Mouse (Mus musculus) embryo, embryonic 11 days (tissue): ENCODE results near the gene Lrch4.

Experiments used
- DNase-seq: peaks from one replicate; pipeline ENCODE4 v3.0.0-alpha.2; 2015

Lrch4 gene

GRCm38 (mm10) chr5:137628498-137629305 is at the start of gene Lrch4, which contains the start of the genes Fbxo24 and Gm20605:
Gene Lrch4 (plus strand): TSS chr5:137629121.
Gene Fbxo24 (minus strand): TSS chr5:137629002.
Gene Gm20605 (plus strand): TSS chr5:137629175.
- DNase-seq = peak; percentile 100

- no peak for DNase-seq
These were observed 48.7 kb upstream of the Lrch4 start for GRCm38 (mm10) chr5:137580246-137580645.

DNA sequence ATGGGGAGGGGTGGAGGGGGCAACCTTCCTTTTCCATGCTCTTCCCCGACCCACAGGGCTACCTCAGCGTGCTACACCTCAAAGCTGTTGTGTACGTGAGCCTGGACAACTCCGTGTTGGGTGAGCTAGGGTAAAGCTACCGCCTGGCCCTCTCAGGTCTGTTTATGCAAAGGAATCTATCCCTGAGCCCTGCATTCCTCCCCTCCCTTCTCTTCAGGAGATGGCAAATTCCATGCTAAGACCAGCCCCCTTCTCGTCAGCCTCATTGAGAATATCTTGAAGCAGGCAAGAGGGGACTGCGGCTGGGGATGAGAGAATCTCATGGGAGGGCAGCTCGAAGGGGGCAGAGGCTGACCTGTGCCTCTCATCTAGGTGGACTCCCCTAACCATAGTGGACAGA is 46.2 kb upstream of the Lrch4 start:
- no peak for DNase-seq

DNA sequence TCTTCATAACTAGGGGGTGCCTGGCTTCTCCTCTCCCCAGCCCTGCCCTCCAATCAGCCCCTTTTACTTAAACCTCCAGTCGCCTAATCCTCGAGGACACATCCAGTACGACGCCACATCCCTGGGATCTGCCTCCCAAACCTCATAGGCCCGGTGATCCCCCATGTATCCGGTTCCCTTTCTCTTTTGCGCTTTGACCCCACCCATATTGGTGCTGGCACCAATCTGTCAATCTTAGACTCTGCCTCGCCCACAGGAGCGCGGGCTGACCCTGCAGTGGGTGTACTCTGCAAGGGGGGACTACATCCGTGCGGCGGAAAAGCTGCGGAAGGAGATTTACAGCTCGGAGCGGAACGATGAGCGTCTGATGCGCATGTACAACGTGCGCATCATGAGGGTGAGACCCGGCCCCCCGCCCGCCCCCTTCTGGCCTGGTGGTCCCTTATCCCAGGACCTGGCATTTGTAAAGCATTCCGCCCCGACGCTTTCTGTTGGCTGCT is 45.2 kb upstream of the Lrch4 start:
- peak; percentile 76 for DNase-seq

DNA sequence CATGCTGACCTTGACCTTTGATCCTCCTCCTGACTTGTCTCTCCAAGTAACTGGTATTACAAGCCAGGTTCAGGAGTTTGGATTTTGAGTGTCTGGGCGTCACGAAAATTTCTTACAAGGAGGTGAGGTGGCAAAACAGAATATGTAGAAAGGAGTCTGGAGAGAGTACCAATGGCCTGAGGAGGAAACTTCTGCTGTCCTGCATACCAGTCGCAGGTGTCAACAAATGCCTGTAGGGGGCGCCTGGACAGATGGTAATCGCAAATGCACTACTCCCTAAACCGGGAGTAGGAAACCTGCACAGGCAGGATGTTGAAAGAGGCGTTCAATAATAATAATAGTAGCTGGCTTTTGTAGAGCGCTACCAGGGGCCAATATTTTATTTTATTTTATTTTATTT is 43.9 kb upstream of the Lrch4 start:
- DNase-seq = peak; percentile 76

- DNase-seq = no peak
These were observed 38.4 kb upstream of the Lrch4 start for GRCm38 (mm10) chr5:137590507-137590906.

DNA sequence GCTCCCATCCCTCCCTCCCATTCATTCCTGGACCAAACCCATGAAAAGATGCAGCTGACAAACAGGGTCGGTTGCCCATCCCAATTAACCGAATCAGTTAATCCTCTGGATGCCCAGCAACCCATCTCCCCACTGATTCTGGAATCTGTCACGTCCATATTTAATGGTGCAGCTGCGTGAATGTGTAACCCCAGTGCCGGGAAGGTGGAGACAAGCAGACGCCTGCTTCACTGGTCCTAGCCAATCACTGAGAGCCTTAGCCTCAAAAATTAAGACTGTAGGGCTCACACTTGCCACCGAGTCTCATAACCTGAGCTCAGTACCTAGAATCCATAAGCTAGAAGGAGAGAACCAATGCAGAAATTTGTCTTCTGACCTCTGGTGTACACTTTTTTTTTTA is 33.0 kb upstream of the Lrch4 start:
- no peak for DNase-seq

GRCm38 (mm10) chr5:137596601-137597261 is 32.2 kb upstream of the Lrch4 start:
- peak; percentile 25 for DNase-seq

DNA sequence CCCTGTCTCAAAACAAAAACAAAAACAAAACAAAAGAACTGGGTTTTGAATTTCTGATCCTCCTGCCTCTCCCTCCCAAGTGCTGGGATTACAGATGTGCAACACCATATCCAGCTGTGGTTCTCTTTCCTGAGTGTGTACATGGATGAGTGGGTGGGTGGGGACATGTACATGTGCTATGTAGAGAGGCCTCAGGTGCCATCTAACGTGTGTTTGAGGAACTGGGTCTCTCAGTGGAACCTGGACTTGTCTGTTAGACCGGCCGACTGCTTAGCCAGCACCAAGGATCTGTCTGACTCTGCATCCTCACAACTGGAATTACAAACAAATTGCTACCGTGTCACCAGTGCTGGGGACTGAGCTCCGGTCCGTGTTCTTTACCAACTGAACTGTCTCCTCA is 31.3 kb upstream of the Lrch4 start:
- DNase-seq = no peak

DNA sequence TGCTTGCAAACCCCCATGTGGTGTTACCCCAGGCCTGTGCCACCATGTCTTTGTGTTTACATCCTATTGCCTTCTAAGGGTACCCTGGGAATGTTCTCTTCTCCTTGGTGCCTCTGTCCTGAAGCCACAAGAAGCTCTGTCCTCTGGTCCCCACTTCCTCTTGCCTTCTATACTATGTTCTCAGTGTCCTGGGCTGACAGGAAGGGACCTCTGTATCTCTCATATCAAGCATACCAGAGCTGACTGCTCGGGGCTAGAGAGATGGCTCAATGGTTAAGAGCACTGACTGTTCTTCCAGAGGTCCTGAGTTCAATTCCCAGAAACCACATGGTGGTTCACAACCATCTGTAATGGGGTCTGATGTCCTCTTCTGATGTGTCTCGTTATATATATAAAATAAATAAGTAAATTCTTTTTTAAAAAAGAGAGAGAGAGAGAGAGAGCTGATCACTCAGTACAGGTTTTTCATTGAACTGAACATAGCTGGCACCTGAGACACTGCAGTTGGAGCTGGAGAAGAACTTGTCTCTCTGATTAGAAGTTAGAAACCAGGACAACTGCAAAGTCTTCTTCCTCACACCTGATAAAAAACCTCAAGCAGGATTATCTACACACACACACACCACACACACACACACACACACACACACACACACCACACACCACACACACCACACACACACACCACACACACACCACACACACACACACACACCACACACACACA is 30.7 kb upstream of the Lrch4 start:
- DNase-seq = no peak

GRCm38 (mm10) chr5:137599600-137599999 is 29.3 kb upstream of the Lrch4 start:
- no peak for DNase-seq

DNA sequence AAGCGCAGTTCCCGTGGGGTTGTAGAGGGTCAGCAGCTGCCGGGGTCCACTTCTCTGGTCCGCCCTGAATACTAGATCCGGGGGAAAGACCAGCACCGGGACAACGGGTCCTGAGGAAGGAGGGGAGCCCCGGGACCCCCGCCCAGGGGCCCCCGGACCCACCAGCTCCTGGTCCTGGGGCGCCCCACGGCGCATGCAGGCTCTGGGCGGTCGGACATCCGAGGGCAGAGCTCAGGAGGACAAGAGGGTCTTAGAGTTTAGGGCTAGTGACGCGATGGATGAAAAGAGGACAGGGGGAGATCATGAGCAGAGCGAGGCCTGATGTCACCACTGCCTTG is 28.7 kb upstream of the Lrch4 start:
- no peak for DNase-seq

- peak; percentile 98 for DNase-seq
These were observed 28.1 kb upstream of the Lrch4 start, which contains the start of gene Mospd3 for GRCm38 (mm10) chr5:137600619-137601364. Gene Mospd3 (minus strand): TSS chr5:137601058.

GRCm38 (mm10) chr5:137601365-137601729 is 27.6 kb upstream of the Lrch4 start:
- DNase-seq = peak; percentile 68

- peak; percentile 29 for DNase-seq
These were observed 20.9 kb upstream of the Lrch4 start for GRCm38 (mm10) chr5:137607860-137608653.

- no peak for DNase-seq
These were observed 20.2 kb upstream of the Lrch4 start for GRCm38 (mm10) chr5:137608654-137609190.

DNA sequence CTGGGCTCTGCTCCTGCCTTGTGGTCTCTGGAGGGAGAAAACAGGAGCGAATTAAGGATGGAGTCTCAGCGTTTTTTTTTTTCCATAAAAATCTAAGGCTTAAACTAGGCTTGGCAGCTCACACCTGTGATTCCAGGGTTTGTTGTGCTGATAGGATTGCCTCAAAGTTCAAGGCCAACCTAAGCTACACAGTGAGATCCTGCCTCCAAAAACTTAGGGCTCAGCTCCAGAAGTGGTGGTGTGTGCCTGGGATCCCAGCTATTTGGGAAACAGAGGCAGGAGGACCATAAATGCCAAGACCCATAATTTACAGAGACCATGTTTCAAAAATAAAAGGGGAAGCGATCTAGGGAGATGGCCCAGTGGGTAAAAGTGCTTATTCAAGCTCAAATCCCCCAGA is 19.6 kb upstream of the Lrch4 start:
- no peak for DNase-seq

GRCm38 (mm10) chr5:137610056-137610455 is 18.9 kb upstream of the Lrch4 start:
- DNase-seq = no peak

GRCm38 (mm10) chr5:137610548-137611244 is 18.2 kb upstream of the Lrch4 start:
- DNase-seq = peak; percentile 93

DNA sequence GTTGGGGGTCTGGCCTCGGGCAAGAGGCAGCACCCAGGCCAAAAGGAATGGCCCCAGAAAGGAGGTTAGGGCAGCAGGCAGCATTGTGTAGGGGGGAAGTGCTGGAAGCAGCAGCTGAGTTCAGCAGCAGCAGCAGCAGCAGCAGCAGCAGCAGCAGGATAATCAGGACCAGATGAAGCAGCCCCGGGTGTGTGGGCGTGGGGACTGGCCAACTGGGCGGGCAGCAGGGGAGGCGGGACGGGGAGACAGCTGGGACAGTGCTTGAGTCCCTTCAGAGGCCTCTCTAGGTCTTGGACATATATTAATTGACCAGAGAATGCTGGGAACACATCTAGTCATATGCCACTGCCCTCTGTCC is 17.7 kb upstream of the Lrch4 start:
- peak; percentile 84 for DNase-seq

- DNase-seq = no peak
These were observed 15.8 kb upstream of the Lrch4 start for GRCm38 (mm10) chr5:137613076-137613475.
